ENCODE assay signal across 25 mouse cellular contexts in genomic region chr12:88472832-88473231, GRCm38 (mm10).
"Had no signal": no experiment of that assay in that cellular context is flagged by ENCODE, and none has a peak within 500 bp of the region (broad histone marks: within the 10 kb centered on the region; RNA-seq: fewer than 3 reads in every experiment).

No protein-coding gene starts in this region.

- H3K4me1 ChIP-seq: heart, embryonic 10.5 days; heart, embryonic 12.5 days; hindbrain, embryonic 10.5 days; hindbrain, embryonic 12.5 days; kidney, embryonic 15.5 days; limb, embryonic 13.5 days; limb, embryonic 15.5 days had no signal

- H3K36me3 ChIP-seq: heart, embryonic 10.5 days; heart, embryonic 12.5 days; hindbrain, embryonic 10.5 days; hindbrain, embryonic 12.5 days; kidney, embryonic 15.5 days; limb, embryonic 13.5 days; limb, embryonic 15.5 days had no signal

- H3K27me3 ChIP-seq: heart, embryonic 12.5 days; hindbrain, embryonic 12.5 days; kidney, embryonic 15.5 days; limb, embryonic 13.5 days; limb, embryonic 15.5 days had no signal

- H3K9ac ChIP-seq: heart, embryonic 12.5 days; hindbrain, embryonic 12.5 days; hindbrain, embryonic 14.5 days; kidney, embryonic 15.5 days; limb, embryonic 13.5 days; limb, embryonic 15.5 days; liver, embryonic 14.5 days had no signal

- H3K4me3 ChIP-seq: gastrocnemius, adult 2 months; heart, embryonic 10.5 days; heart, embryonic 12.5 days; hindbrain, embryonic 10.5 days; hindbrain, embryonic 12.5 days; kidney, embryonic 15.5 days; limb, embryonic 13.5 days; limb, embryonic 15.5 days had no signal

- DNase-seq: gastrocnemius, adult 2 months; gastrocnemius, postnatal 10 days; gastrocnemius, postnatal 25 days; heart, postnatal 10 days; heart, postnatal 4 days; kidney, adult 11 months; kidney, adult 2 months; kidney, adult 9 months; kidney, postnatal 14 days; kidney, postnatal 36 days; layer of hippocampus, adult 9-11 months; layer of hippocampus, postnatal 36 days; left cerebral cortex, postnatal 4 days had no signal

- H3K27ac ChIP-seq: gastrocnemius, adult 2 months; heart, embryonic 10.5 days; hindbrain, embryonic 10.5 days; hindbrain, embryonic 12.5 days; hindbrain, embryonic 14.5 days; kidney, embryonic 15.5 days; kidney, postnatal 0 days; limb, embryonic 13.5 days; limb, embryonic 15.5 days; liver, embryonic 14.5 days had no signal

- ATAC-seq: hindbrain, embryonic 16.5 days; intestine, embryonic 16.5 days had no signal
